Mouse (Mus musculus) spleen, postnatal 14 days (tissue): ENCODE data around the gene Tmem82.

Experiments used
- DNase-seq, 2 experiments: peaks; one replicate each; pipeline ENCODE4 v3.0.0; 2021 to 2022; ENCODE audit warnings: low spot score in 2 of 2

Tmem82 gene

GRCm38 (mm10) chr4:141609538-141609937 is 8.9 kb downstream of the Tmem82 start:
- DNase-seq = no peak

DNA sequence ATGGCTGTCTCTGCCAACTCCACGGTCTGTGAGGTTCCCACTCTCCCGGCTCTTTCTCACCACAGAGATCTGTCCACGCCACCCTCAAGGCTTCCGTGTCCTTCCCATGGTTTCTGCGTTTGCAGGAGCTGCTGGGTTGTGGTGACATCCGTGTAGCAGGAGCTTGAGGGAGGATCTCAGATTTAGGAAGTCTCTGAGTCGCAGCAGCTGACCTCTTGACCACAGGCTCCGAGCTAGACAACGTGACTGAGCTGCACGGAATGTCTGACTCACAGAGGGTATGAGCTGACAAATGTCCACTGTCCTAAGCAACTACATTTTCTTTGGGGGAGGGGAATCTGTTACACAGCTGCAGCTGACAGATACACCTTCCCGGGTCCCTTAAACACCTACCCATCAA is 12.6 kb downstream of the Tmem82 start, which contains the start of gene Fblim1:
Gene Fblim1, minus strand, starts transcription at position 236 of the 400 bp plus-strand sequence.
- DNase-seq = no peak

DNA sequence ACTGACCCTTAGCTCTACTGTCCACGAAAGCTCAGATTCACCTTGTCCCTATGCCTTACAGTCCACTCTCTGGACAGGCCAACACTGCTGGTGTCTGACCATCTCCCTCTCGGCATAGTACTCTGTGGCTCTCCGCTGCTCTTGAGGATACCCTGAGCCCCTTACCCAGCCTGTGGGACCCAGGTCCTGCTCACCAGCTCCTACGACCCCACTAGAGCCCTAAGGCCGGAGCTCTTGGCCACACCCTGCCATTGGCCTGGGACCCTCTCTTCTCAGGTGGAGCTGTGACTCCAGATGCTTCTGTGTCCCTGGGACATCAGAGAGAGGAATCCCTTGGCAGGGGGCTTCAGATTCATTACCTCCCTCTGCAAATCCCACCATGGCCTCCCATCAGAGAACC is 13.0 kb downstream of the Tmem82 start:
- no peak for DNase-seq

GRCm38 (mm10) chr4:141604493-141604892 is 13.9 kb downstream of the Tmem82 start:
- DNase-seq = no peak

GRCm38 (mm10) chr4:141603921-141604320 is 14.5 kb downstream of the Tmem82 start:
- no peak for DNase-seq

- DNase-seq = no peak
Observed at GRCm38 (mm10) chr4:141602523-141603223, 15.8 kb downstream of the Tmem82 start.

GRCm38 (mm10) chr4:141601148-141601862 is 17.1 kb downstream of the Tmem82 start:
- no peak for DNase-seq

DNA sequence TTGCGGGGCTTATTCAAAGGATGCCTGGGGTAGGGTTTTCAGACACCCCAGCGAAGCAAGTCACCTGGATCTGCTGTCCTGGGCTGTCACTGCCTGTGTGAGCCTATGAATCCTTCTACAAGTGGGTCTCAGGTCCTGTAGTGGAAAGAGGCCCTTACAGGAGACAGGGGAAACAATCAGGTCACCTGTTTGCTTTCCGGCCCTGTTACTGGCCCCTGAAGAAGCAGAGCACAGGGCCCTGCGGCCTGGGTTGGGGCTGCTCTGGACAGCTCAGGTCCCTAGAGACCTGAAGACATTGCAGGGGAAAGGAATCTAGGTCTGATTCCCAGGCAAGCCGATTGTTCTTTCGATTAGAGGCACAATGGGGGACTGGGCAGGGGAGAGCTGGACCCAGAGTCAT is 18.1 kb downstream of the Tmem82 start:
- DNase-seq = no peak

DNA sequence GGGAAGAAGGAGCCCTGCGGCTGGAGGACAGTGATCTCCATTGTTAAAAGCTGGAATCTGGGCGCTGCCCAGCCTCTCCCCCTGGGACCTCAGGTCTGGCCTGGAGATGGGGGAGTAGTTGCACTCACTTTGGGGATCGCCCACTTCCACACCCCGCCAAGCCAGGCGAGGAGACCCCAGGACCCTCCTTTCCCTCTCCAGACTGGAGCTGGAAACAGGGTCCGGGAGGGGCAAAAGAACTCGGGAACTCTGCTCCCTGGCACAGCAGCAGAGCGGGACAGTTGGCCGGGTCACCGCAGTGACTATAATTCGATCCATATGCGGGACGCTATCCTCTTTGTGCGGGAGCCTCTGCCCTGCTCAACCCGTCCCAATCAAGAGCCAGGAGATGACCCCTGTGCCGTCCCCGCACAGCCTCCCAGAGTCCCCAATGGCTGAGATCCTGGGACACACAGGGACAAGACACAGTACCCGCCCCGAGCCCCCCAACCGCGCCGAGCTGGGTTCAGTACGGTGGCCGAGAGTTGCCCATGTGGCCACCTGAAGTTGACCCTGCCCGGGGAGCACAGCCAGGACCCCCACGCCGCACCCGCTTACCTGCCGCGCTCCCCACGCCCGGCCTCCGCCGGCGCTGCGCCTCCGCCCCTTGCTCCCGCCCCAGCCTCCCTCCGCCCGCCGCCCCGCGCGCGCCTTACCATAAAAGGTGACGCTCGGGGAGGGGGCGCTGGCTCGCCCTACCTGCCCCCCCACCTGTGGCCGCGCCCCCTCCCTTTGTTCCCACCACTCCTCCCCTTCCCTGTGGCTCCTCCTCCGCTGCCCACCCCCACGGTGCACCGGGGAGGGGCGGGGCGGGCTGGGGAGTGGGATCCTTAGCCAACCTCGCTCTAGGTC is 18.9 kb downstream of the Tmem82 start:
- no peak for DNase-seq

DNA sequence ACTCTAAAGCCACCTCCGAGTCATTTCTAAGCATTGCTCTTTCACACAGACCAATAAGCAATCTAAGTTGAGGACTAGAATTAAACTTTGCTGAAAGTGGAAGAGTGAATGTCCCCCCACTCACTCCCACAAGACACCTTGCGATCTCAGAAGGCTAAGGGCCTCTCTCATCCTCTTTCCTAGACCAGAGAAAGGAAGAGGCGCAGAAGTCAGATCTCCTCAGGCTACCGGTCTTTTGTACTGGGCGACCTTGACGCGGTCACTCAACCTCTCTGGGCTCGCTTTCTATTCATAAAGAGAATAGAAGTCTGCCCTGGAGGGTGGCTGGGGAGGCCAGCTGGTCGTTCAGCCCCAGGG is 19.6 kb downstream of the Tmem82 start:
- DNase-seq = no peak

- no peak for DNase-seq
Observed at GRCm38 (mm10) chr4:141598199-141598893, 20.1 kb downstream of the Tmem82 start.

DNA sequence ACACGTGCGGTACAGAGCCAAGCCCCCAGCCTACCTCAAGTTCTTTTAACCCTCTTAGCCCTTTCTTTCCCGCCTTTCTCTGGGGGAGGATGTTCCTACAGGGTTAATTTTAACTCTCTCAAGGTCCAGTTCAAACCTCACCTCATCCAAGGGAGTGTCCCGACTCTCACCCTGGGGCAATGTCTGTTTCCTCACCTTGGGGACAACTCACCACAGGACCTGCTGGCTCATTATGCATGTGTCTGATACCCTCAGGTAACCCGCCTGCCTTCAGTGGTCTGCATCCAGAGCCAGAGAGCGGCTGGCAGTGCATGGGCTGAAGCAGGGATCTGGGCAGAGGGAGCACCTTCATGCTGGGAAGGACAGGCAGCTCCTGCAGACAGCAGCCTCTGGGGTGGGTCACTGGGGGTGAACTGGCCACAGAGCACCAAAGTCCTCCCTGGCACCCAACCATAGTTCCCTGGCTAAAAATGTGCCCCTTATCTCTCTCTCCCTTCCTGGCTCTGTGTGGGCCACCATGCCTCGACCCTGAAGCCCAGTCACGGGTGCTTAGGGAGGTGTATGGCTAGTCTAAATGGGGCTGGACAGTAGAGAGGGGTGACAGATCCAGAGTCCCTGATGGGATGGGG is 21.6 kb downstream of the Tmem82 start:
- DNase-seq = no peak

GRCm38 (mm10) chr4:141595605-141596268 is 22.7 kb downstream of the Tmem82 start:
- DNase-seq = no peak

DNA sequence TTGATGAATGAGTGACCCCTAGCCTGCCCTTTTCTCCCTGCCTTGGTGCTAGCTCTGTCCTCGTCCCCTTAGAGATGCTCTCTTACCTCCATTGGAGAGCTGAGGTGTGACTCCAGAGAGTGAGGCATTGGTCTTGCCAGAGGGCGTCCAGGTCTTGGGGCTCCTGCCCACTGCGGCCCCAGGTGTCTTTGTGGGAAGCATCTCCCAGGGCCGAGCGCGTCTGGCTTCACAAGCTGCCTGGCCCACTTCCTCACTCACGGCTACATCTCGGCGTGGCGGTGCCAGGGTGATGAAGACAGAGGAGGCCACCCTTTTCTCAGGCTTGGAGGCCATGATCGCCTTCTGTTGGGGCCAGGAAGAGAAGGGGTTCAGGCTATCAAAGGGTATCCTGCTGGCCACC is 23.3 kb downstream of the Tmem82 start:
- no peak for DNase-seq

DNA sequence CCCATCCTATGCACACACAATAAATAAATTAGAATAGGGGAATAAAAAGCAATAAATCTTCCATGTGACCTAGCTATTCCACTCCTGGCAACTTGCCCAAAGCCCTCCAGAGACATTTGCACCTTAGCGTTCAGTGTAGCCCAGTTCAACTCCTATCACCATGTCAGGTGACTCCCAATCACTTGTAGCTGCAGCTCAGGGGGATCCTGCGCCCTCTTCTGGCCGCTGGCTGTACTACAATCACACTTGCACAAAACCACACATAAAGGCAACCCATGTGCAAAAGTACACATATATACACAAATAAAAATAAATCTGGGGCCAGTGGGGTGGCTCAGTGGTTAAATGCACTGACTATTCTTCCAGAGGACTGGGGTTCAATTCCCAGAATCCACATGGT is 26.9 kb downstream of the Tmem82 start:
- peak in 1 of 2 experiments; percentile 25 for DNase-seq

DNA sequence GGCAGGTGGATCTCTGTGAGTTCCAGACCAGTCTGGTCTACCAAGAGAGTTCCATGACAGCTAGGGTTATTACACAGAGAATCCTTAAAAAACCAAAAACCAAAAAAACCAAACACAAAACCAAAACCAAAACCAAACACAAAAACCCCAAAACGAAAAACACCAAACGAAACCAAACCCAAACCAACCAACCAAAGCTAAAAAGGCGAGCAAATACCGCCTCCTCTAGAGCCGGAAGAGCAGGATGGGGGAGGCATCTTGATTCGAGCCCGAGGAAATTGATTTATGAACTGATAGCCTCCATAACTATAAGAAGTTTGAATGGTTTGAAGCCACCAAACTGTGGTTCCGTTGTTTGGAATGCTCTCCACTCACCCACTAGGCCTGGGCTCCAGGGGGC is 34.5 kb downstream of the Tmem82 start:
- no peak for DNase-seq

DNA sequence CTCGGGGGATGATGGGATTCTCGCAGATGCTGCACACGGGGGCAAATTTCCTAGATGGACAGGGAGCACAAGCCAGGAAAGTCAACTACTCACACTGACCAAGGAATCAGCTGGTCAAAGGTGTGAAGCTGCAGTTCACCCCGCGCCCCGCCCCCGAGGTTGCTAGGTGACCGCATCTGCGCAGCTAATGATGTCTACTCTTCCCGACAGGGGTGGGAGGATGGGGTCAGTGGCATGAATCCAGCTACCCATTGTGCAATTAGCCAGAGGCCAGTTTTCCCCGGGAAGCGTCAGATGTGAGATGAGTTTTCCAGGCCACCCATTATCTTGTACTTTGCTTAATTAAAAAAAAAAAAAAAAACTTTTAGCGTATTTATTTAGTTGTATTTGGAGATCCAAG is 37.4 kb downstream of the Tmem82 start:
- no peak for DNase-seq

DNA sequence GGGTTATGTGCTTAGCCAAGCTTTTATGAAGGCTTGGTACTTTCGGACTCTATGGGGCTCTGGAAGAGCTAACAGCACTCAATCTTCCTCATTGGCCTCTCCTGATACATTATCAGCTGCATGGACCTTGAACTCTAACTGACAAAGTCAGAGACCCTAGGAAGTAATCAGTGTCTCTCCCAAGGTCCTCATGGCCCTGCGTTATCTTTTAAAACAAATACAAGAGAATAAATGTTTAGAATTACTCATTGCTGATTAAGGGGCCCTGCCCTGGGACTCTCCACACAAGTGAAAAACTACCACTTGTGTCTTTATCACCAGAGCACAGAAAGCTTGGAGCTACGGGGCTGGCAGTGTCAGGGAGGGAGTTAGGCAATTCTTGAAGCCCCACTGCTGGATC is 39.6 kb downstream of the Tmem82 start:
- no peak for DNase-seq

- DNase-seq = no peak
Observed at GRCm38 (mm10) chr4:141576877-141577276, 41.6 kb downstream of the Tmem82 start.

- DNase-seq = no peak
Observed at GRCm38 (mm10) chr4:141576404-141576803, 42.0 kb downstream of the Tmem82 start.
